Mouse (Mus musculus) forebrain, embryonic 11.5 days (tissue): ENCODE measurements around the gene Cacna2d3. TPM values are rescaled to one million over a fixed set of nuclear protein-coding genes. Genes with fewer than 3 reads are reported as not detected.

Source experiments
- ATAC-seq: fragments of 200-750 bp; cut with Nextera tagmentation; replicated peaks from 2 replicates; pipeline ENCODE4 v1.8.0; 2017; ENCODE audit warnings: moderate TSS enrichment; ENCODE audit not compliant: low FRiP score
- DNase-seq: peaks from one replicate; pipeline ENCODE4 v3.0.0-alpha.2; 2017; ENCODE audit warnings: low spot score
- H3K27ac ChIP-seq: fragments of 300-500 bp; sonication (generic); 2 replicates; pipeline ENCODE4 v1.5.1; 2014; ENCODE audit warnings: low read depth, low read length
- H3K27me3 ChIP-seq: fragments of 300-500 bp; sonication (generic); 2 replicates; pipeline ENCODE4 v1.6.1; 2014; ENCODE audit warnings: mild to moderate bottlenecking, low read length, mixed read lengths; ENCODE audit not compliant: control insufficient read depth, insufficient read depth
- H3K36me3 ChIP-seq: fragments of 300-500 bp; sonication (generic); 2 replicates; pipeline ENCODE4 v1.6.1; 2014; ENCODE audit warnings: mild to moderate bottlenecking, low read length, moderate library complexity, mixed read lengths; ENCODE audit not compliant: control insufficient read depth, insufficient read depth
- H3K4me1 ChIP-seq: fragments of 300-500 bp; sonication (generic); replicated peaks from 2 replicates; pipeline ENCODE4 v1.6.1; 2014; ENCODE audit warnings: low read length, mixed read lengths; ENCODE audit not compliant: control insufficient read depth, insufficient read depth
- H3K4me2 ChIP-seq: fragments of 300-500 bp; sonication (generic); 2 replicates; pipeline ENCODE4 v1.6.1; 2014; ENCODE audit warnings: low read depth, mild to moderate bottlenecking, low read length, moderate library complexity, mixed read lengths; ENCODE audit not compliant: severe bottlenecking
- H3K4me3 ChIP-seq: fragments of 300-500 bp; sonication (generic); 2 replicates; pipeline ENCODE4 v1.5.1; 2014; ENCODE audit warnings: low read depth, low read length
- H3K9ac ChIP-seq: fragments of 300-500 bp; sonication (generic); 2 replicates; pipeline ENCODE4 v1.6.1; 2014; ENCODE audit warnings: low read length
- H3K9me3 ChIP-seq: fragments of 300-500 bp; sonication (generic); 2 replicates; pipeline ENCODE4 v1.6.1; 2016; ENCODE audit warnings: low read length, mixed read lengths; ENCODE audit not compliant: control insufficient read depth
- WGBS: fragments of 180-500 bp; shearing (Covaris S2); extraction: QIAGEN DNeasy Blood & Tissue Kit; methylation state at CpG from one replicate; pipeline ENCODE4 v1.1.7; 2014; 5-methylcytosine and 5-hydroxymethylcytosine counted together
- polyA plus RNA-seq: library from polyadenylated mRNA; unstranded; fragments of >200 nt; fragmentation: Nextera tagmentation; extraction: Ambion mirVana; gene quantifications from 2 replicates; pipeline ENCODE4 v1.2.1, GENCODE M21; 2014

The Cacna2d3 gene
- polyA plus RNA-seq, 1 experiment from 2014 or later: 4.5 TPM

DNA sequence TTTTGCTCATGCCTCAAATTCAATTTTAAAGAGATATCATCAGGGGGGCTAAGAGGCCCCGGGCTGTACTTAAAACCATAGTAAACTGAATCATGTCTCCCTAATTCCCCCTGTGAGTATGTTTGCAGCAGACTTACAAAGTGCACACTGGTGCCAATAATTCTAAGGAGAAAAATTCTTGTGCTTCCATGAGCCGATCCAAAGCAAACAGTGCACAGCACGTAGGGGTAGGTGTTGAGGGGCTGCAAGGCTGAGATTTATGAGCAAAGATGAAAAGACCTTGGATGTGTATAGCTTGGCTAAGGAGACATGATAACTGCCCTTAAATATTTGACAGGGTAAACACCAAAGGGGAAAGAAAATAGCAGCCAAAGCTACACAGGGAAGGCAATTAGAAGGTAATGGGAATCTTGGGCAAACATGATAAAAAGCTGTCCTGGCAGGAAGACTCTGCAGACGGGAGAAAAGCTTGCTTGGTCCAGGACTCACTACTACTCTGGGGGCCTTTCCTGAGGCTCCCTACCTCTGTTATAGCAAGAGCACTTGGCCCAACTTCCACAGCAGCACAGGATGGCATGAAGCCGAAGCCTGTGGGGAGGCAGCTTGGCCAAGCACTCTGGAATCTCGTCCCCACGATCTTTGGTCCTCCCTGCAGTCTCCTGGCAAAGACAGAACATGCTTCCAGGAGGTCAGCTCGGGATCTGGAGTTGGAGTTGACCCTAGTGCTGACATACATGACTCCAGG lies 222.9 kb downstream of the Cacna2d3 start:
- no peak overlapping the region for H3K27ac ChIP-seq
- 81% methylated on average over 8 of the region's 8 CpGs for WGBS
- no peaks in the 10 kb centered on the region for H3K36me3 ChIP-seq
- ATAC-seq: no peak
- no peaks in the 10 kb centered on the region for H3K9me3 ChIP-seq
- H3K4me3 ChIP-seq: no peak overlapping the region
- no peak overlapping the region for H3K4me2 ChIP-seq
- no peak overlapping the region for H3K9ac ChIP-seq
- H3K27me3 ChIP-seq: no peaks in the 10 kb centered on the region
- H3K4me1 ChIP-seq: no peaks in the 10 kb centered on the region
- no peak for DNase-seq

GRCm38 (mm10) chr14:29496552-29496951 lies 225.1 kb downstream of the Cacna2d3 start:
- H3K4me3 ChIP-seq: no peak overlapping the region
- H3K36me3 ChIP-seq: no peaks in the 10 kb centered on the region
- DNase-seq (no peak), ATAC-seq (no peak)
- H3K9me3 ChIP-seq: no peaks in the 10 kb centered on the region
- H3K4me1 ChIP-seq: no peaks in the 10 kb centered on the region
- no peaks in the 10 kb centered on the region for H3K27me3 ChIP-seq
- no peak overlapping the region for H3K4me2 ChIP-seq
- 86% methylated on average over 3 of the region's 3 CpGs for WGBS
- H3K27ac ChIP-seq: no peak overlapping the region
- no peak overlapping the region for H3K9ac ChIP-seq

DNA sequence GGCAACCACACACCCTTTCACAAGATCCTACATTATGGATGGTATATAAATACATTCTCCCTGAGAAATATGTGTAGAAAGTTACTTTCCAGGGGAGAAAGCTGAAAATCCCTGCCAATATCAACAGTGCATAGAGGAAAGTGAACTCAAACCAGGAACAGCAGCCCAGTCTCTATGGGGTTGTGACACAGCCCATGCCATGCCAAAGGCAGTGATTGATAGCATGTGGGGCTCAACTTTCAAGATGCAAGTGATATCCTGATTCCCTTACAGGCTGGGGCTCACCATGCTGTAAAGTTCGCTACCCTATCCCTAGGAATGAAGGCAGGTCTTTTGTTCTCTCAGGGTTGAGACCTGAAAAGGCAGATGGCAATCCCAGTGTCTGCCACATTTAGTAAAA lies 229.9 kb downstream of the Cacna2d3 start:
- no peaks in the 10 kb centered on the region for H3K36me3 ChIP-seq
- H3K4me2 ChIP-seq: no peak overlapping the region
- H3K9me3 ChIP-seq: no peaks in the 10 kb centered on the region
- H3K9ac ChIP-seq: no peak overlapping the region
- no peak for DNase-seq
- WGBS: 78% methylated on average over 1 of the region's 1 CpGs
- no peak overlapping the region for H3K4me3 ChIP-seq
- no peaks in the 10 kb centered on the region for H3K27me3 ChIP-seq
- H3K4me1 ChIP-seq: no peaks in the 10 kb centered on the region
- ATAC-seq: no peak
- no peak overlapping the region for H3K27ac ChIP-seq

GRCm38 (mm10) chr14:29485416-29485815 lies 236.2 kb downstream of the Cacna2d3 start:
- Histone ChIP-seq H3K4me3 (no peak overlapping the region), H3K9me3 (no peaks in the 10 kb centered on the region), H3K4me1 (no peaks in the 10 kb centered on the region), H3K27ac (no peak overlapping the region), H3K27me3 (no peaks in the 10 kb centered on the region), H3K36me3 (no peaks in the 10 kb centered on the region), H3K4me2 (no peak overlapping the region), H3K9ac (no peak overlapping the region)
- ATAC-seq: no peak
- 92% methylated on average over 1 of the region's 1 CpGs for WGBS
- no peak for DNase-seq

DNA sequence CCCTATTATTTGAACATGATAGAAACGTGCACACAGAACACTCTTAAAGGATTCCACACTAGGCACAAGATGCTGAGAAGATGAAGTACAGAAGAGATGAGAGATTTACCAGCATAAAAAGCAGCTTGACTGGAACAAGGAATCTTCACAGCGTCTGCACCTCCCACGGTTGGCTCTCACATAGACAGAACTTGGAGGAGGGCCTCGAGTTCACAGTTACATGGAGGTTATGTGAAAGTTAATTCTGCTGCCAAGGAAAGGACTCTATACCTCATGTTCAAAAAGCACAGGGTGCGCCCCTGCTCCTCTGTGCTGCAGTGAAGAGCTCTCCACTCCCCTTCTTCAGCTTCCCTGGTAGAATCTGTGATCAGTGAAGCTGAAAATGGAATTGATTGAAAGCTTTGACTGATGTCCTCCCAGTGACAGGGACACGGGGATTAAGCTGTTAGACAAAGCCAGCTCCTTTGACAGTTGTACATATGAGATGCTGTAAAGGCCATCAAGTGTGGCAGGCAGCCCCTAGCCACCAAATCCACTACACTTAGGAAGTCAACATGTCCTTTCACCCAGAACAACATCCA lies 243.2 kb downstream of the Cacna2d3 start:
- DNase-seq (no peak), ATAC-seq (no peak)
- Histone ChIP-seq H3K27me3 (no peaks in the 10 kb centered on the region), H3K4me1 (peaks cover 6% of the 10 kb centered on the region), H3K4me2 (no peak overlapping the region), H3K36me3 (no peaks in the 10 kb centered on the region), H3K9me3 (no peaks in the 10 kb centered on the region), H3K4me3 (no peak overlapping the region), H3K9ac (no peak overlapping the region), H3K27ac (no peak overlapping the region)
- 40% methylated on average over 6 of the region's 6 CpGs for WGBS

DNA sequence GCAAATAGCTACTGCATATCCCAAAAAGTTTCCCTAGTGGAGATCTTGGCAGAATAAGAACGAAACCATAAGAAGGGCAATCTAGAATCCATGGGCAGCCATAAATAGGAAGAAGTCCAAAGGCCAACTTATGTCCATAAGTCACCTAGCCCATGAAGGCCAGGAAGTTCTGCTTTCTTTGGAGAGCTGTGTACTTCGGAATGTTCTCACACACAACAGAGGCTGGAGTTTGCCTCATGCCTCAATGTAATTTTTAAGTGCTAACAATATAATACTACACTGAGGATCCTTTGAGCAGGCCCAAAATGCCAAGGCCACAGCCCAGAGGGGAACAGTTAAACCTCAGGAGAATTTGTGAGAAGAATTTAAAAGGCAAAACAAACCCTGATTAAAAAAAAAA lies 257.4 kb downstream of the Cacna2d3 start:
- DNase-seq (no peak), ATAC-seq (no peak)
- H3K36me3 ChIP-seq: no peaks in the 10 kb centered on the region
- H3K4me3 ChIP-seq: no peak overlapping the region
- no peaks in the 10 kb centered on the region for H3K27me3 ChIP-seq
- no peaks in the 10 kb centered on the region for H3K9me3 ChIP-seq
- H3K4me1 ChIP-seq: no peaks in the 10 kb centered on the region
- 88% methylated on average over 2 of the region's 2 CpGs for WGBS
- no peak overlapping the region for H3K9ac ChIP-seq
- H3K27ac ChIP-seq: no peak overlapping the region
- H3K4me2 ChIP-seq: no peak overlapping the region

DNA sequence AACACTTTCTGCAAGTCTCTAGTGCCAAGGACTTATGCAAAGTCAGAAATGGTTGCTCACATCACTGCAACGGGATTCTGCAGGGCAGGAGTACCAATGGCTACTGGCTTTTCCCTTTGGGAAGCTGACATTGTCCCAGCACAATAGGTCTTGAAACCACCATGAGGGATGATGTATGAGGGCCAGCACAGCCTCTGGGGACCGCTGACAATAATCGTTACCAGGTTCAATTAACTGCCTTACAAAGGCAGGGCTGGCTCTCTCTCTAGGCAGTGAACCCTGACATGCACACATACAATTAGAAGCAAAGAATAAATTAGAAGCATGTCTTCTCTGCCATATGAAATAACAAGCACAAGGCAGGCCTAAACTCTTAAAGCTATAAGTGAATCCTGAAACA lies 272.5 kb downstream of the Cacna2d3 start:
- Histone ChIP-seq H3K27ac (no peak overlapping the region), H3K4me2 (no peak overlapping the region), H3K9ac (no peak overlapping the region), H3K9me3 (no peaks in the 10 kb centered on the region), H3K27me3 (no peaks in the 10 kb centered on the region), H3K36me3 (no peaks in the 10 kb centered on the region), H3K4me1 (peaks cover 10% of the 10 kb centered on the region; the same call in 1 of the 2 replicates), H3K4me3 (no peak overlapping the region)
- DNase-seq (no peak), ATAC-seq (no peak)
- WGBS: 31% methylated on average over 3 of the region's 3 CpGs

DNA sequence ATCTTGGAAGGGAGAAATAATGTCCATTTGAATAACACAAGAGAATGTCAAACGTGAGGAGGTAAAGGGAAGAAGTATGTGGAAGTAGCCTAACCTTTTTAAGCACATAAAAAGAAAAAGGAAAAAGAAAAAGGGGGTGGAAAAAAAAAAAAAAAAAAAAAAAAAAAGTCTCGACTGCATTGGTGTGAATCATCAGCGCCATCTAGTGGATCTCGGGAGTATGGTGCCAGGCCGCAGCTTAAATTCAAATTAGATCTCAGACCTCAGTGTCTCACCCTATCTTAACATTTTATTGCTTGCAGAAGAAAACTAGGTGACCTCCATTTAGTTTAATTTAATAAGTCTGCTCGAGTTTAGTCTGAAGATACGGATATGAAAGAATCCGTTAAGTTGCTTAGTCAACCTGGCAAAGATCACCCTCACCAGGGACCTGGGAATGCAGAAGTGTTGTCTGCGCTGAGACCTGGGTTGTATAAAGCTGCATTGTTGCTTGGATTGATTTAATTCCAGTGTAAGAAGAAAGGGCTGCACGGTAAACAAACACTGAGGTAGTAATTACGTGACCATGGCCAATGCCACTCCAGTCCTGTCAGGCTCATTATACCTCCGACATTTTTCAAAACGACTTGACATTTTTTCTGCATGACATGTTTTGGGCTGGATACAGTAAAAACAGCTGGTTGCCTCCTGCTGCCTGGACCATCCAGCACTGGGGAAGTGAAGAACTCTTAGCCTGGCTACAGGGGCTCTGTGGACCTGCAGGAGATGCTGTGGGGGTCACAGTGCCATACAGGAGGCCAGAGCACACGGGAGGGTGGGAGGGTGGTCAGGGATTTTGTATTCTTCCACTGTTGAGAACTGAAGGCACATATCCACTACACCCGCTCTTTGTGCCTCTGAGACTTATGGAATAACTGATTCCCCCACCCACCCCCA lies 278.3 kb downstream of the Cacna2d3 start:
- 0 out of 2 replicates have a peak, but pooled peaks have one; percentile 27 for ATAC-seq
- Histone ChIP-seq H3K4me1 (peaks cover 6% of the 10 kb centered on the region), H3K27me3 (no peaks in the 10 kb centered on the region), H3K4me2 (peak overlapping the region; percentile 24; the same call in 1 of the 2 replicates), H3K9ac (no peak overlapping the region), H3K4me3 (no peak overlapping the region), H3K27ac (no peak overlapping the region), H3K36me3 (no peaks in the 10 kb centered on the region), H3K9me3 (no peaks in the 10 kb centered on the region)
- 17% methylated on average over 15 of the region's 15 CpGs for WGBS
- peak; percentile 80 for DNase-seq
